Mouse (Mus musculus): ENCODE results near the gene Itln1. TPM values are rescaled to one million over a fixed set of nuclear protein-coding genes. Genes with fewer than 3 reads are reported as not detected.
A peak's percentile ranks its signal among the peaks of the same experiment; 100 is the strongest.

The Itln1 gene
- polyA plus RNA-seq, 1 experiment from 2014 or later = not detected

DNA sequence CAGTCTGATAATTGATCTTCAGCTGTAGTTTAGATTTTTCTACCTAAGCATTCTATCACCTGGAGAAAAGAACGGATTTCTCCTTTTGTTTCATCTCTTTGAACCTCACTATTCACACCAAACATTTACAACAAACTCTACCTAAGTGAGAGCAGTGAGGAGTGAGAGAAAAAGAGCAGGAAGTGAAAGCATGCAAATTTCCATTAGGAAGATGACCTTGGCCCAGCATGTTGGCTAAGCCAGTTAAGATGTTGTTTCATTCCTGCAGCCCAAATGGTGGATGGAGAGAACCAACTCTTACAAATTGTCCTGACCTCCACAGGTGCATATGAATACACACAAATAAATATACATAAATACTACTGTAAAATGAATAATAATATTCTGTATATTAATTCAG lies 5.6 kb upstream of the Itln1 start:
- DNase-seq (ENCODE audit: low spot score) = no peak
- Histone ChIP-seq H3K4me1 (ENCODE audit: control insufficient read depth, insufficient read depth, low read length) (no peaks in the 10 kb centered on the region), H3K4me2 (ENCODE audit: low read depth, severe bottlenecking) (no peak overlapping the region), H3K9ac (ENCODE audit: low read length) (no peak overlapping the region), H3K27ac (replicated peaks; ENCODE audit: low read depth, low read length) (no peak overlapping the region), H3K36me3 (ENCODE audit: control insufficient read depth, insufficient read depth, low read length) (no peaks in the 10 kb centered on the region), H3K9me3 (ENCODE audit: control insufficient read depth, low read length) (no peaks in the 10 kb centered on the region), H3K4me3 (ENCODE audit: low read depth, low read length) (no peak overlapping the region), H3K27me3 (ENCODE audit: control insufficient read depth, insufficient read depth, low read length) (no peaks in the 10 kb centered on the region)
- ATAC-seq (ENCODE audit: insufficient number of reproducible peaks, low FRiP score, low TSS enrichment, low read depth) = no peak
- 86% methylated on average over 1 of the region's 1 CpGs for WGBS

DNA sequence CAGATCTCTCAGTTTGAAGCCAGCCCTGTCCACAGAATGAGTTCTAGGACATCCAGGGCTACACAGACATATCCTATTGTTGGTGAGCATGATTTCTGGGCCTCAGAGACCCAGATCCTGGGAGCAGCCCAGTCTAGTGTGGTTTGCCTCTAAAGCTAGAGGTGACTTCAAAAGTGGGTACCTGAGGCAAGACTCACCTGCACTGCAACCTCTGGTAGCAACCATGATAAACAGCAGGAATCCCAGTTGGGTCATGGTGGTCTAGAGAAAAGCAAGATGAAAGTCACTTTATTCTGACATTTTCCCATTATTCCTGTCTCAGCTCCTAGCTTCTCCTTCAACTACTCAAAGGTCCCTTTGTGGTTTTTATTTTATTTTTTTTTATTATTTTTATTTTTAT lies 537 bp downstream of the Itln1 start:
- Histone ChIP-seq H3K9me3 (ENCODE audit: control insufficient read depth, low read length) (no peaks in the 10 kb centered on the region), H3K27me3 (ENCODE audit: control insufficient read depth, insufficient read depth, low read length) (no peaks in the 10 kb centered on the region), H3K4me3 (ENCODE audit: low read depth, low read length) (no peak overlapping the region), H3K9ac (ENCODE audit: low read length) (no peak overlapping the region), H3K36me3 (ENCODE audit: control insufficient read depth, insufficient read depth, low read length) (no peaks in the 10 kb centered on the region), H3K27ac (replicated peaks; ENCODE audit: low read depth, low read length) (no peak overlapping the region), H3K4me1 (ENCODE audit: control insufficient read depth, insufficient read depth, low read length) (no peaks in the 10 kb centered on the region), H3K4me2 (ENCODE audit: low read depth, severe bottlenecking) (no peak overlapping the region)
- DNase-seq (ENCODE audit: low spot score) (no peak), ATAC-seq (ENCODE audit: insufficient number of reproducible peaks, low FRiP score, low TSS enrichment, low read depth) (no peak)

DNA sequence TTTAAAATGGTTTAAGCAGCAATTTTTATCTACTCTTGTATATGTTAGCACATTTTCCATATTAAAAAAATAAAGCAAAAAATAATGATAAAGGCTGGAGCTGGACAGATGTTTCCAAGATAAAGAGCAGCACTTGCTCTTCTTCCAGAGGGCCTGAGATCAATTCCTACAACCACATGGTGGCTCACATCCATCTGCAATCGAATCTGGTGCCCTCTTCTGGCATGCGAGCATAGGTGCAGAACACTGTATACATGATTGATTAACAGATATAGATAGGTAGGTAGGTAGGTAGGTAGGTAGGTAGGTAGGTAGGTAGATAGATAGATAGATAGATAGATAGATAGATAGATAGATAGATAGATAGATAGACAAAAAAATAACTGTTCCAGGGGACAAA lies 2.3 kb downstream of the Itln1 start:
- H3K36me3 ChIP-seq (ENCODE audit: control insufficient read depth, insufficient read depth, low read length) = no peaks in the 10 kb centered on the region
- no peak for DNase-seq (ENCODE audit: low spot score)

DNA sequence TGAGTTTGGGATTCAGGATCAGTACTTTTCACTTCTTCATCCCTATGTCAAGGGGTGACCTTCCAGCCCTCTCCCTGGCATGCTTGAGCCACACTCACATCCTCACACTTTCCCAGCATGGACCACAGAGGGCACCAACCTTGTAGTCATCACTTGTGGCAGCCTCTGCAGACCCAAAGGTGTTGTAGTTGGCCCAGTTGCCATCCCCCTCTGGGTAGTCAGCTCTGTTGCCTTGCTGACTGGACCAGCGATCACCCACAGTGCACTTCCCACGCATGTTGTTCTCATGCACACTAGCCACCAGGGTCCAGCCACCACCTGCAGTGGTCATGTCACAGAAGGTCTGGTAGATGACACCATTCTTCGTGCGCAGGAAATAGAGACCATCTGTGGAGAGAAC lies 3.7 kb downstream of the Itln1 start:
- ATAC-seq (ENCODE audit: insufficient number of reproducible peaks, low FRiP score, low TSS enrichment, low read depth) (no peak), DNase-seq (ENCODE audit: low spot score) (no peak)
- Histone ChIP-seq H3K9ac (ENCODE audit: low read length) (no peak overlapping the region), H3K4me2 (ENCODE audit: low read depth, severe bottlenecking) (no peak overlapping the region), H3K27ac (replicated peaks; ENCODE audit: low read depth, low read length) (no peak overlapping the region), H3K4me3 (ENCODE audit: low read depth, low read length) (no peak overlapping the region), H3K9me3 (ENCODE audit: control insufficient read depth, low read length) (no peaks in the 10 kb centered on the region), H3K36me3 (ENCODE audit: control insufficient read depth, insufficient read depth, low read length) (no peaks in the 10 kb centered on the region), H3K27me3 (ENCODE audit: control insufficient read depth, insufficient read depth, low read length) (no peaks in the 10 kb centered on the region), H3K4me1 (ENCODE audit: control insufficient read depth, insufficient read depth, low read length) (no peaks in the 10 kb centered on the region)
- WGBS = 96% methylated on average over 4 of the region's 4 CpGs

More for the DNA sequence above, 2.3 kb downstream of the Itln1 start:
- Histone ChIP-seq H3K4me1 (ENCODE audit: control insufficient read depth, insufficient read depth, low read length) (no peaks in the 10 kb centered on the region), H3K27ac (replicated peaks; ENCODE audit: low read depth, low read length) (no peak overlapping the region), H3K27me3 (ENCODE audit: control insufficient read depth, insufficient read depth, low read length) (no peaks in the 10 kb centered on the region), H3K4me2 (ENCODE audit: low read depth, severe bottlenecking) (no peak overlapping the region), H3K9me3 (ENCODE audit: control insufficient read depth, low read length) (no peaks in the 10 kb centered on the region), H3K9ac (ENCODE audit: low read length) (no peak overlapping the region), H3K4me3 (ENCODE audit: low read depth, low read length) (no peak overlapping the region)
- ATAC-seq (ENCODE audit: insufficient number of reproducible peaks, low FRiP score, low TSS enrichment, low read depth) = no peak
- 67% methylated on average over 2 of the region's 2 CpGs for WGBS

DNA sequence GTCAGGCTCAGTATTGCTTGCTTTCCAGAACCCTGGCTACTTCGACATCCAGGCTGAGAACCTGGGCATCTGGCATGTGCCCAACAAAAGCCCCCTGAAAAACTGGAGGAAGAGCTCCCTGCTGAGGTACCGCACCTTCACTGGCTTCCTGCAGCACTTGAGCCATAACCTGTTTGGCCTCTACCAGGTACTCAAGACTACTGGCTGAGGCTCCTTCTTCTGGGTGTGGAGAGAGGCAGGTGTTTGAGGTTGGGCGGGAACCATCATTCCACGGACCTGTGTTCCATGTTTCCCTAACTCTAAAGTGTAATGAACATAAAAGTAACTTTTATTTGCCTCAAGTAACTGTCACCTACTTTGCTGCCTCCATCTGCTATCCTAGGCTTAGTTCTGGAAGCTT lies 19.5 kb downstream of the Itln1 start:
- DNase-seq (ENCODE audit: low spot score) (no peak), ATAC-seq (ENCODE audit: insufficient number of reproducible peaks, low FRiP score, low TSS enrichment, low read depth) (no peak)
- no peaks in the 10 kb centered on the region for H3K9me3 ChIP-seq (ENCODE audit: control insufficient read depth, low read length)
- H3K4me3 ChIP-seq (ENCODE audit: low read depth, low read length) = no peak overlapping the region
- H3K27ac ChIP-seq (replicated peaks; ENCODE audit: low read depth, low read length) = no peak overlapping the region
- H3K36me3 ChIP-seq (ENCODE audit: control insufficient read depth, insufficient read depth, low read length) = no peaks in the 10 kb centered on the region
- H3K4me2 ChIP-seq (ENCODE audit: low read depth, severe bottlenecking) = no peak overlapping the region
- H3K9ac ChIP-seq (ENCODE audit: low read length) = no peak overlapping the region
- no peaks in the 10 kb centered on the region for H3K27me3 ChIP-seq (ENCODE audit: control insufficient read depth, insufficient read depth, low read length)
- H3K4me1 ChIP-seq (ENCODE audit: control insufficient read depth, insufficient read depth, low read length) = no peaks in the 10 kb centered on the region
- WGBS = 77% methylated on average over 4 of the region's 4 CpGs

DNA sequence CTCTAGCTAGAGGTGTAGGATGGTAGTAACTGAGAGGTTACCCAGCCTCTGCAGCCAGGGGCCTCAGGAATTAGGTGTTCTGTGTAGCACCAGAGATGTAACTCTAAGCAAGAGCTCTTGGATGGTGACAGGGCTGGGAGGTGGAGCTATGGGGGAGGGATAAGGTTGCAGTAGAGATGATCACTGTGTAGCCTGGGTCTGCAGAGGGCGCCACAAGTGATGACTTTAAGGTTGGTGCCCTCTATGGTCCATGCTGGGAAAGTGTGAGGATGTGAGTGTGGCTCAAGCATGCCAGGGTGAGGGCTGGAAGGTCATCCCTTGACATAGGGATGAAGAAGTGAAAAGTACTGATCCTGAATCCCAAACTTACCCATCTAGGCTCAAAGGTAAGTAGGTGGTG lies 20.1 kb downstream of the Itln1 start:
- H3K9me3 ChIP-seq (ENCODE audit: control insufficient read depth, low read length) = no peaks in the 10 kb centered on the region
- ATAC-seq (ENCODE audit: insufficient number of reproducible peaks, low FRiP score, low TSS enrichment, low read depth) (no peak), DNase-seq (ENCODE audit: low spot score) (no peak)
- H3K9ac ChIP-seq (ENCODE audit: low read length) = no peak overlapping the region
- H3K4me2 ChIP-seq (ENCODE audit: low read depth, severe bottlenecking) = no peak overlapping the region
- H3K27me3 ChIP-seq (ENCODE audit: control insufficient read depth, insufficient read depth, low read length) = no peaks in the 10 kb centered on the region
- no peaks in the 10 kb centered on the region for H3K36me3 ChIP-seq (ENCODE audit: control insufficient read depth, insufficient read depth, low read length)
- no peak overlapping the region for H3K27ac ChIP-seq (replicated peaks; ENCODE audit: low read depth, low read length)
- WGBS = 9% methylated on average over 1 of the region's 1 CpGs
- no peak overlapping the region for H3K4me3 ChIP-seq (ENCODE audit: low read depth, low read length)
- no peaks in the 10 kb centered on the region for H3K4me1 ChIP-seq (ENCODE audit: control insufficient read depth, insufficient read depth, low read length)

DNA sequence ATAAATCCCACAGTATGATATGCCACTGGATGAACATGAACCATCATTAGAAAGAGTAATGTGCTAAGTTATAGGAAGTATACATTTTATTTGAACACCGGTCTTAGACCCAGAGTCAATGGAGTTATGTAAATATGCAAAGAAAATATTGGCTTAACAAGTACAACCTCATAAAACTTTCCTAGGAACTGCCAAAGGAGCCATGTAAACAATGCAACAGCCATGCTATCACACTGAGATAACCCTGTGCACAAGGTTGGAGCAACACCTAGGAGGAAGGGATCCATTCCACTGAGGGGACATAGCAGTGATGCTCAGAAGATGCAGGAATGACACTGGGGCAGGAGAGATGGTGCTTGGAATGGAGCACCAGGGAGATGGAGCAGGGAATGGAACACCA lies 21.3 kb downstream of the Itln1 start:
- Histone ChIP-seq H3K9me3 (ENCODE audit: control insufficient read depth, low read length) (no peaks in the 10 kb centered on the region), H3K4me2 (ENCODE audit: low read depth, severe bottlenecking) (no peak overlapping the region), H3K4me3 (ENCODE audit: low read depth, low read length) (no peak overlapping the region), H3K27ac (replicated peaks; ENCODE audit: low read depth, low read length) (no peak overlapping the region), H3K9ac (ENCODE audit: low read length) (no peak overlapping the region), H3K36me3 (ENCODE audit: control insufficient read depth, insufficient read depth, low read length) (no peaks in the 10 kb centered on the region), H3K4me1 (ENCODE audit: control insufficient read depth, insufficient read depth, low read length) (no peaks in the 10 kb centered on the region), H3K27me3 (ENCODE audit: control insufficient read depth, insufficient read depth, low read length) (no peaks in the 10 kb centered on the region)
- WGBS = 94% methylated on average over 1 of the region's 1 CpGs
- ATAC-seq (ENCODE audit: insufficient number of reproducible peaks, low FRiP score, low TSS enrichment, low read depth) (no peak), DNase-seq (ENCODE audit: low spot score) (no peak)

DNA sequence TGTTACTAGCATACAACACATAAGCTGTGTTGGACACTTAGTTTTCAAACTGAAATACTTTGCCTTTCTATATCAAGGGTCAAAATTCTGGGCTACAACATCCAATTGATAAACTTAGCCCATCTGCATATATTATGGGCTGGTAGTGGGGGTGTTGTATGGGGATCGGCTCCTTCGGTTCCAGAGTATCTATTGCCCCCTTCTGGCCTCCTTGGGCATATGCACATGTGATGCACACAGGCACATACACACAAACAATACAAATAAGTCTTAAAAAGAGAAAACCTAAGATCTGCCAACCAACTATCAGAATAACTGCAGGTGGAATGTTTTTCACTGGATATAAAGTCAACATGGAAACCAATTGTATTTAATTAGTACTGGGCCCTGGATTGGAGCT lies 21.9 kb downstream of the Itln1 start:
- Histone ChIP-seq H3K36me3 (ENCODE audit: control insufficient read depth, insufficient read depth, low read length) (no peaks in the 10 kb centered on the region), H3K9me3 (ENCODE audit: control insufficient read depth, low read length) (no peaks in the 10 kb centered on the region), H3K27me3 (ENCODE audit: control insufficient read depth, insufficient read depth, low read length) (no peaks in the 10 kb centered on the region), H3K27ac (replicated peaks; ENCODE audit: low read depth, low read length) (no peak overlapping the region), H3K4me2 (ENCODE audit: low read depth, severe bottlenecking) (no peak overlapping the region), H3K9ac (ENCODE audit: low read length) (no peak overlapping the region), H3K4me3 (ENCODE audit: low read depth, low read length) (no peak overlapping the region), H3K4me1 (ENCODE audit: control insufficient read depth, insufficient read depth, low read length) (no peaks in the 10 kb centered on the region)
- ATAC-seq (ENCODE audit: insufficient number of reproducible peaks, low FRiP score, low TSS enrichment, low read depth) (no peak), DNase-seq (ENCODE audit: low spot score) (no peak)
- 88% methylated on average over 2 of the region's 2 CpGs for WGBS

DNA sequence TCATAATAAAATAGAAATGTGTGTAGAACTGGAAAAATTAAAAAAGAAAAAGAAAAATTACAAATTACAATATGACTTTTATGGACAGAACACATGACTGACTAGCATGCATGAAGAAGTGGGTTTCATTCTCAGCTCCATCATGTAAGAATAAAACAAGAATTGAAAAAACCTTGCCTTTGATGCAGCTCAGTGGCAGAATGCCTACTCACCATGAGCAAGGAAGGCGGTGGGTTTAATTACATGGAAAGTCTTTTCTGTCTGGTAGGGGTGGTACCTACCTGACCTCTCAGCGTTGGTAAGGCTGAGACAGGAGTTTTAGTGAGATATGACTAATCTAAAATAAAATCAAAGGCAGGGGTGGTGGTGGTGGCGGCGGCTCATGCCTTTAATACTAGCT lies 30.5 kb downstream of the Itln1 start:
- no peak overlapping the region for H3K27ac ChIP-seq (replicated peaks; ENCODE audit: low read depth, low read length)
- H3K27me3 ChIP-seq (ENCODE audit: control insufficient read depth, insufficient read depth, low read length) = no peaks in the 10 kb centered on the region
- H3K4me3 ChIP-seq (ENCODE audit: low read depth, low read length) = no peak overlapping the region
- no peaks in the 10 kb centered on the region for H3K36me3 ChIP-seq (ENCODE audit: control insufficient read depth, insufficient read depth, low read length)
- WGBS = 79% methylated on average over 4 of the region's 4 CpGs
- DNase-seq (ENCODE audit: low spot score) = no peak
- H3K9me3 ChIP-seq (ENCODE audit: control insufficient read depth, low read length) = no peaks in the 10 kb centered on the region
- H3K4me1 ChIP-seq (ENCODE audit: control insufficient read depth, insufficient read depth, low read length) = no peaks in the 10 kb centered on the region
- no peak overlapping the region for H3K9ac ChIP-seq (ENCODE audit: low read length)
- H3K4me2 ChIP-seq (ENCODE audit: low read depth, severe bottlenecking) = 0 out of 2 replicates have a peak overlapping the region, but pooled peaks have one; percentile 7
- no peak for ATAC-seq (ENCODE audit: insufficient number of reproducible peaks, low FRiP score, low TSS enrichment, low read depth)
